Mouse (Mus musculus): ENCODE results near the gene Gm20388. TPM values are rescaled to one million over a fixed set of nuclear protein-coding genes. Genes with fewer than 3 reads are reported as not detected.

Gene Gm20388
- polyA plus RNA-seq, 1 experiment from 2014 or later, result not detected

DNA sequence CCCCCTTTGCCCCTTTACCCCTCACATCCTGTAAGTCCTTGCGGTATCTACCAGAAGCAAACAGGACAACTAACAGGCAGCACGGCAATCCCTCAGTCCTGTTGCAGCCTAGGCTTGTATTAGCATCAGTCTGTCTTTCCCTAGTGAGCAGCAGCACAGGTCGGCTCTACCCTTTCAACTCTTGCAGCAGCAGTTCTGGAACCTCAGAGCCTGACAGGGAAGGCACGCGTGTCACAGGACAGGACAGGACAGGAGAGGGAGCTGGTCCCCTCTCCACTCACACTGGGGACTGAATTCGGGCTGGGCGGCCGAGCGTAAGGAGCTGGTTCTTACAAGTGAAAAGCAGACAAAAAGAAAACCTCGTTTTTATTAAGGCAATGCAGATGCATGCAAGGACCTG, 3986.1 kb downstream of the Gm20388 start:
- Histone ChIP-seq H3K4me3 (ENCODE audit: low read length) (no peak overlapping the region), H3K36me3 (ENCODE audit: control insufficient read depth, insufficient read depth, low read length) (peaks cover 21% of the 10 kb centered on the region), H3K4me2 (replicated peaks; ENCODE audit: low read depth, low read length) (no peak overlapping the region), H3K27ac (ENCODE audit: low read depth, low read length) (no peak overlapping the region), H3K9me3 (ENCODE audit: control insufficient read depth, low read length) (no peaks in the 10 kb centered on the region), H3K27me3 (ENCODE audit: control insufficient read depth, insufficient read depth, low read length) (peaks cover 42% of the 10 kb centered on the region), H3K4me1 (ENCODE audit: control insufficient read depth, insufficient read depth, low read length) (no peaks in the 10 kb centered on the region), H3K9ac (ENCODE audit: low read depth, low read length) (no peak overlapping the region)
- WGBS, result 56% methylated on average over 10 of the region's 10 CpGs
- no peak for ATAC-seq (ENCODE audit: low FRiP score, low TSS enrichment)

DNA sequence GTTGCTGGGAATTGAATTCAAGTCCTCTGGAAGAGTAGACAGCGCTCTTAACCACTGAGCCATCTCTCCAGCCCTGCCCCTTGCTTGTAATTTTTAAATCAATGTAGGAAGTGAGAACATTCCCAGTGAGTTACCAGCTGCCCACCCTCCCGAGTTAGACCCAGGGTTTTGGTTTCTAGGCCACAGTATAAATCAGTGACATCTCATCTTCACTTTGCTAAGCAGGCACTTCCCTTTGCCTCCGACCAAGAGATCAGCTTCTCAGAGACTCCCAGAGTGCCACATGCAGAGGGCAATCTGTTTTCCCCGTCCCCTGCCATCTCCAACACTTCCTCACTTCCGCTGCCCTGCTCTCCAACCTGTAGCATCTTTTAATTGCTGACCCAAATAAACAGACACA, 3987.9 kb downstream of the Gm20388 start:
- peaks cover 38% of the 10 kb centered on the region for H3K36me3 ChIP-seq (ENCODE audit: control insufficient read depth, insufficient read depth, low read length)
- H3K9me3 ChIP-seq (ENCODE audit: control insufficient read depth, low read length), result no peaks in the 10 kb centered on the region
- H3K4me2 ChIP-seq (replicated peaks; ENCODE audit: low read depth, low read length), result no peak overlapping the region
- no peak overlapping the region for H3K9ac ChIP-seq (ENCODE audit: low read depth, low read length)
- no peak overlapping the region for H3K4me3 ChIP-seq (ENCODE audit: low read length)
- H3K4me1 ChIP-seq (ENCODE audit: control insufficient read depth, insufficient read depth, low read length), result no peaks in the 10 kb centered on the region
- WGBS, result 87% methylated on average over 5 of the region's 5 CpGs
- no peak for ATAC-seq (ENCODE audit: low FRiP score, low TSS enrichment)
- no peak overlapping the region for H3K27ac ChIP-seq (ENCODE audit: low read depth, low read length)
- peaks cover 24% of the 10 kb centered on the region for H3K27me3 ChIP-seq (ENCODE audit: control insufficient read depth, insufficient read depth, low read length)

GRCm38 (mm10) chr8:123899366-123899765, 3988.7 kb downstream of the Gm20388 start:
- no peak overlapping the region for H3K9ac ChIP-seq (ENCODE audit: low read depth, low read length)
- no peak overlapping the region for H3K4me3 ChIP-seq (ENCODE audit: low read length)
- no peak overlapping the region for H3K27ac ChIP-seq (ENCODE audit: low read depth, low read length)
- no peak for ATAC-seq (ENCODE audit: low FRiP score, low TSS enrichment)
- no peak overlapping the region for H3K4me2 ChIP-seq (replicated peaks; ENCODE audit: low read depth, low read length)
- peaks cover 46% of the 10 kb centered on the region for H3K36me3 ChIP-seq (ENCODE audit: control insufficient read depth, insufficient read depth, low read length)
- H3K27me3 ChIP-seq (ENCODE audit: control insufficient read depth, insufficient read depth, low read length), result peaks cover 16% of the 10 kb centered on the region
- 81% methylated on average over 7 of the region's 7 CpGs for WGBS
- H3K9me3 ChIP-seq (ENCODE audit: control insufficient read depth, low read length), result no peaks in the 10 kb centered on the region
- no peaks in the 10 kb centered on the region for H3K4me1 ChIP-seq (ENCODE audit: control insufficient read depth, insufficient read depth, low read length)

DNA sequence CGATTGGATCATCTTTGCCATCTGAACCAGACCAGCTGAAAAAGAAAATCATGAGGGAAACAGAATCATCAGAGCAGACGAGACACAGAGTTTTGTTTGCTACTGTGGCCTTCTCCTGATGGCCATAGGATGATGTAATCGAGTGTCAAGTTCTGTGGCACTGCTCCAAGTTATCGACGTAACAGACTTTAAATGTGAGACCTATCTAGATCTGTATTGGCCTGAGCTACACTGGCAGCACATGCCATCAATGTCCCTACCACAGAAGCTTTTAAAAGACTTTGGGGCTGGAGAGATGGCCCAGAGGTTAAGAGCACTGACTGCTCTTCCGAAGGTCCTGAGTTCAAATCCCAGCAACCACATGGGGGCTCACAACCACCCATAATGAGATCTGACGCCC, 3992.0 kb downstream of the Gm20388 start:
- no peak overlapping the region for H3K4me3 ChIP-seq (ENCODE audit: low read length)
- H3K9me3 ChIP-seq (ENCODE audit: control insufficient read depth, low read length), result no peaks in the 10 kb centered on the region
- no peaks in the 10 kb centered on the region for H3K27me3 ChIP-seq (ENCODE audit: control insufficient read depth, insufficient read depth, low read length)
- no peak for ATAC-seq (ENCODE audit: low FRiP score, low TSS enrichment)
- peaks cover 72% of the 10 kb centered on the region for H3K36me3 ChIP-seq (ENCODE audit: control insufficient read depth, insufficient read depth, low read length)
- no peak overlapping the region for H3K9ac ChIP-seq (ENCODE audit: low read depth, low read length)
- no peaks in the 10 kb centered on the region for H3K4me1 ChIP-seq (ENCODE audit: control insufficient read depth, insufficient read depth, low read length)
- H3K27ac ChIP-seq (ENCODE audit: low read depth, low read length), result no peak overlapping the region
- no peak overlapping the region for H3K4me2 ChIP-seq (replicated peaks; ENCODE audit: low read depth, low read length)
- WGBS, result 88% methylated on average over 7 of the region's 7 CpGs

- H3K27ac ChIP-seq (ENCODE audit: low read depth, low read length), result no peak overlapping the region
- no peaks in the 10 kb centered on the region for H3K9me3 ChIP-seq (ENCODE audit: control insufficient read depth, low read length)
- WGBS, result 96% methylated on average over 6 of the region's 6 CpGs
- H3K9ac ChIP-seq (ENCODE audit: low read depth, low read length), result no peak overlapping the region
- no peaks in the 10 kb centered on the region for H3K4me1 ChIP-seq (ENCODE audit: control insufficient read depth, insufficient read depth, low read length)
- H3K4me3 ChIP-seq (ENCODE audit: low read length), result no peak overlapping the region
- H3K36me3 ChIP-seq (ENCODE audit: control insufficient read depth, insufficient read depth, low read length), result peaks cover 88% of the 10 kb centered on the region
- no peaks in the 10 kb centered on the region for H3K27me3 ChIP-seq (ENCODE audit: control insufficient read depth, insufficient read depth, low read length)
- ATAC-seq (ENCODE audit: low FRiP score, low TSS enrichment), result no peak
- H3K4me2 ChIP-seq (replicated peaks; ENCODE audit: low read depth, low read length), result no peak overlapping the region
Measured at GRCm38 (mm10) chr8:123907604-123908003, 3997.0 kb downstream of the Gm20388 start.

DNA sequence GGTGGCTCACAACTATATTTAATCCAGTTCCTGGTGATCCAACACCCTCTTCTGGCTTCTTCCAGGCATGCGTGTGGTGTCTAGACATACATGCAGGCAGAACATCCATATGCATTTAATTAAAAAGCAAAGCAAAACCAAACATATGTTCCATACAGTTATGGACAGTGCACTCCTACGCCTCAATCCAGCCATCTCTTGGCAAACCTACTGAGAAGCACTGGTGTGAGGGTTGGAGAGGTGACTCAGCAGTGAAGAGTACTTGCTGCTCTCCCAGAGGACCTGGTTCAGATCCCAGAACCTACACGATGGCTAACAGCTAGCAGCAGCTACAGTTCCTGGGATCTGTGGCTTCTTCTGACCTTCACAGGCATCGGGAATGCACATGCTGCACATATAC, 4001.6 kb downstream of the Gm20388 start:
- ATAC-seq (ENCODE audit: low FRiP score, low TSS enrichment), result no peak
- H3K4me1 ChIP-seq (ENCODE audit: control insufficient read depth, insufficient read depth, low read length), result no peaks in the 10 kb centered on the region
- no peaks in the 10 kb centered on the region for H3K27me3 ChIP-seq (ENCODE audit: control insufficient read depth, insufficient read depth, low read length)
- no peak overlapping the region for H3K27ac ChIP-seq (ENCODE audit: low read depth, low read length)
- H3K9ac ChIP-seq (ENCODE audit: low read depth, low read length), result no peak overlapping the region
- no peak overlapping the region for H3K4me3 ChIP-seq (ENCODE audit: low read length)
- no peak overlapping the region for H3K4me2 ChIP-seq (replicated peaks; ENCODE audit: low read depth, low read length)
- 90% methylated on average over 4 of the region's 4 CpGs for WGBS
- peaks cover 93% of the 10 kb centered on the region for H3K36me3 ChIP-seq (ENCODE audit: control insufficient read depth, insufficient read depth, low read length)
- H3K9me3 ChIP-seq (ENCODE audit: control insufficient read depth, low read length), result no peaks in the 10 kb centered on the region

DNA sequence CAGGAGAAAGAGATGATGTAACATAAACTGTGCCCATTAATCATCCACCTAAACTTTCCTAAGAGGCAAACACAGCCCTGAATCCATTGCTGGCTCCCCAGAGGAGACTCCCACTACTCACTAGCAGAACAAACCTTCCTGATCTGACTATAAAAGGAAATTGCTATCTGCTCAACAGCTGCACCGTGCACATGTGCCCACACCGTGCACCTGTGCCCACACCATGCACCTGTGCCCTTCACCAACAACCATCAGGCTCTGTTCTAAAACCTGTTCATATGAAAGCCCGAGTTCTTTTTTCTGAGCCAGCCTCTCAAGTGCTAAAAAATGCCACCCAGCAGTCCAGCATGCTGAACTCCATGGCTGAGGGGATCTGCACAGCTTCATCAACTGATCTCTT, 4004.0 kb downstream of the Gm20388 start:
- no peak for ATAC-seq (ENCODE audit: low FRiP score, low TSS enrichment)
- Histone ChIP-seq H3K27me3 (ENCODE audit: control insufficient read depth, insufficient read depth, low read length) (no peaks in the 10 kb centered on the region), H3K4me2 (replicated peaks; ENCODE audit: low read depth, low read length) (no peak overlapping the region), H3K9me3 (ENCODE audit: control insufficient read depth, low read length) (no peaks in the 10 kb centered on the region), H3K4me3 (ENCODE audit: low read length) (no peak overlapping the region), H3K4me1 (ENCODE audit: control insufficient read depth, insufficient read depth, low read length) (no peaks in the 10 kb centered on the region), H3K9ac (ENCODE audit: low read depth, low read length) (no peak overlapping the region), H3K27ac (ENCODE audit: low read depth, low read length) (no peak overlapping the region), H3K36me3 (ENCODE audit: control insufficient read depth, insufficient read depth, low read length) (peaks cover 91% of the 10 kb centered on the region)
- WGBS, result 96% methylated on average over 3 of the region's 3 CpGs

DNA sequence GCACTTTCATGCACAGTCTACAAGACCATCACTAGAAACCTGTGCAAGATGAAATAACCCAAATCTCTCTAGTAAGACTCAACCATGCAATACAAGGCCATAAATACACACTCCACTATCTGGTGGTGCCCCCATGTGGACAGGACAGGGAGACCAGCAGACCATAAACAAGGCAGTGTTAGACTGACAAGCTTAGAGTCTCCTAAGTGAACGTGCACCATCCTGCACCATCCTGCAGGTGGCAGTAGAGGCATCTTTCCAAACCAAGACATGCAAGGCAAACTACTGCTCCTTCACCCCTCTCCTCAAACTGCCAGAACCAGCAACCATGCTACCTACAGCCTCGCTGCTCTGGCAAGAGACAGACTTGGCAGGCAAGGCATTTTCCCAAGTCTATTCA, 4014.1 kb downstream of the Gm20388 start:
- WGBS, result 10% methylated on average over 2 of the region's 2 CpGs
- no peaks in the 10 kb centered on the region for H3K9me3 ChIP-seq (ENCODE audit: control insufficient read depth, low read length)
- H3K36me3 ChIP-seq (ENCODE audit: control insufficient read depth, insufficient read depth, low read length), result peaks cover 84% of the 10 kb centered on the region
- no peaks in the 10 kb centered on the region for H3K27me3 ChIP-seq (ENCODE audit: control insufficient read depth, insufficient read depth, low read length)
- H3K4me3 ChIP-seq (ENCODE audit: low read length), result no peak overlapping the region
- H3K9ac ChIP-seq (ENCODE audit: low read depth, low read length), result no peak overlapping the region
- no peak overlapping the region for H3K4me2 ChIP-seq (replicated peaks; ENCODE audit: low read depth, low read length)
- peak; percentile 52; the same call in 1 of the 2 replicates for ATAC-seq (ENCODE audit: low FRiP score, low TSS enrichment)
- H3K27ac ChIP-seq (ENCODE audit: low read depth, low read length), result no peak overlapping the region
- H3K4me1 ChIP-seq (ENCODE audit: control insufficient read depth, insufficient read depth, low read length), result no peaks in the 10 kb centered on the region

GRCm38 (mm10) chr8:123925671-123926070, 4015.0 kb downstream of the Gm20388 start:
- Histone ChIP-seq H3K4me2 (replicated peaks; ENCODE audit: low read depth, low read length) (no peak overlapping the region), H3K9me3 (ENCODE audit: control insufficient read depth, low read length) (no peaks in the 10 kb centered on the region), H3K36me3 (ENCODE audit: control insufficient read depth, insufficient read depth, low read length) (peaks cover 84% of the 10 kb centered on the region), H3K4me3 (ENCODE audit: low read length) (no peak overlapping the region), H3K9ac (ENCODE audit: low read depth, low read length) (no peak overlapping the region), H3K27ac (ENCODE audit: low read depth, low read length) (no peak overlapping the region), H3K4me1 (ENCODE audit: control insufficient read depth, insufficient read depth, low read length) (no peaks in the 10 kb centered on the region), H3K27me3 (ENCODE audit: control insufficient read depth, insufficient read depth, low read length) (no peaks in the 10 kb centered on the region)
- WGBS, result 93% methylated on average over 3 of the region's 3 CpGs
- ATAC-seq (ENCODE audit: low FRiP score, low TSS enrichment), result no peak

- Histone ChIP-seq H3K4me1 (ENCODE audit: control insufficient read depth, insufficient read depth, low read length) (no peaks in the 10 kb centered on the region), H3K9ac (ENCODE audit: low read depth, low read length) (no peak overlapping the region), H3K4me3 (ENCODE audit: low read length) (no peak overlapping the region), H3K27ac (ENCODE audit: low read depth, low read length) (no peak overlapping the region), H3K36me3 (ENCODE audit: control insufficient read depth, insufficient read depth, low read length) (peaks cover 77% of the 10 kb centered on the region), H3K4me2 (replicated peaks; ENCODE audit: low read depth, low read length) (no peak overlapping the region), H3K27me3 (ENCODE audit: control insufficient read depth, insufficient read depth, low read length) (no peaks in the 10 kb centered on the region), H3K9me3 (ENCODE audit: control insufficient read depth, low read length) (no peaks in the 10 kb centered on the region)
- WGBS, result 95% methylated on average over 7 of the region's 7 CpGs
- ATAC-seq (ENCODE audit: low FRiP score, low TSS enrichment), result no peak
Measured at GRCm38 (mm10) chr8:123929026-123929425, 4018.4 kb downstream of the Gm20388 start.
